Mouse (Mus musculus): ENCODE measurements around the gene Cisd3.

DNA sequence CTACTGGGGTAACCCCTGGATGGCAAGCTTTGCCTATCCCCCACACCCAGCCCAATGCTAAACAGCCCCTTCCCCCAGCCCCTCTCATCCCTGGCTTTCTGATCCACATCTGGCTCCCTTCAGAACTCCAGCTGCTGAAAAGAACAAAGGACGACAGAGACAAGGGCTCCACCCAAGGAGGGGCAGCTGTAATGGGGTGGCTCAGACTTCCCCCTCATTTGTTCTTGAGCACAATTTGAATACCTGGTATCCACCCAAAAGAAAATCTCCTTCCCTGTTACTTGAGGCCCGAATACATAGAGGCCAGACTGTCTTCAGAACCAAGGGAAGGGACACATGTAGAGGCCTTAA is 14.5 kb upstream of the Cisd3 start:
- no peak for TF ChIP-seq POLR2A (IDR thresholded peaks at IDR 0.05; ENCODE audit: borderline replicate concordance, extremely low read depth, insufficient read depth, insufficient read length, poor library complexity, severe bottlenecking)
- TF ChIP-seq CTCF (IDR thresholded peaks at IDR 0.05; ENCODE audit: borderline replicate concordance, extremely low read depth, insufficient read depth, insufficient read length): no peak
